Mouse (Mus musculus) urinary bladder, postnatal 25 days (tissue): Measurements from ENCODE around the gene Znrf3.

Experiments
- DNase-seq: peaks from one replicate; pipeline ENCODE4 v3.0.0; 2022; ENCODE audit warnings: low spot score

Gene Znrf3

DNA sequence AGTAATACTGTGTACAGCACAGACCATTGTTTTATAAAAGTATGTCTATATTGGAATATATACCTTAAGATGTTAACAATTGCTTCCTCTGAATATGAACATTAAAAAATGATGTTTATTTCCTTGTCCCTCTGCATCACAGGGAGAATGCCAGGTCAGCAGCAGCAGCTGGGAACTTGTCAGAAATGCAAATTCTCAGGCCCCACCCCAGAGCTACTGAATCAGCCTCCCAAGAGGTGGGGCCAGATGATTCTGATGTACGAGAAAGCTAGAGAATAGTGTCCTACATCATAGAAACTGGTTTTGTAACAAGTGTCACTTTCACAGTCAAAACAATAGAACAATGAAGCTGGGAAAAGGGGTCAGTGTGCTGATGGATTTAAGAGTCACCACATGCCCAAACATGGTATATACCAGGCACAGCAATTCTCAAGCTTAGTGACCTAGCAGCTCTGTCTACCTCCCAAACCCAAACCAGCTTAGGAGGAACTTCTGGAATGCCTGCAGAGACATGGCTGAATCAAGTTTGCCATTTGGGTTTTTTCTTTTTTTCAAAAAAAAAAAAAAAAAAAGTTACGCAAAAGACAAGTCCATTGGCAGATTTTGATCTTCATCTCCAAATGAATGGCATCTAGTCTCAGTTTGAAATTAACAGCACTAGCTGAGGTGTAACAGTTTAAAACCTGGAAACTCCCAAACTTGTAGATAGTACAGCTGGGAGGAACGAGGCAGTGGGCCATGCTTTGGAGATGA, 46.2 kb downstream of the Znrf3 start:
- DNase-seq = no peak

DNA sequence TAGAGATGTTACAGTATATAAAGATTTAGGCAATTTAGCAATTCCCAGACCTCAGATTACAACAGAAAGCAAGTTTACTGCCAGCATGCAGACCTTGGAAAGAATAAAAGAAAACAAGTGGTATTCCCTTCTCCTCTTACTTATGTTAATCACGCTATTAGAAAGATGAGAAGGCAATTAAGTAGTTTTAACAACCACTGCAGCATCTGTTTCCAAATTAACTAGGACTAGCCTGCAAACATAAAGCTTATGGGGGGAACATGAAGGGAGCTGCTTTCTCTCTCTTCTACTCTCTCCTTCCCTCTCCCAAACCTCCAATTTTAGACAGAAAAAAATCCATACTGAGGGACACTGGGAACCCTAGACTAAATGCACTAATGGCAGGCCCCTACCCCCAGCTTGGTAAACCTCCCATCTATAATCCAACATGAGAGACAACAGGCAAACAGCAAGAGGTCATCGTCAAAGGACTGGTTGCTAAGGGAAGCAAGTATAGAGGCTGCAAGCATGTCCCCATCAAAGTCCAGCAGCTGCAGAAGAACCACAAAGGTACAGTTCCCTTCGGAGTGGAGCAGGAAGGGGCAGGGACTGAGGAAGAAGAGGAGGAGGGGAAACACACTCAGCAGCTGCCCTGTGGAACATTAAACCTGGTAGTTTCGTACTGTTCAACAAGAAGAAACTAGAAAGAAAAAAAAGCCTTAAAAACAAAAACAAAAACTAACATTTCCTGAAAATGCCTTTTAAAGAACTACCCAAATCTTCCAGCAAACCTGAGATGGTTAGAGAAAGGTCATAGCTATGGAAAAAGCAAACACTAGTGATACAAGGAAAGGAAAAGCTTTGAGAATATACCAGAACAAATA, 53.4 kb downstream of the Znrf3 start:
- DNase-seq = no peak

DNA sequence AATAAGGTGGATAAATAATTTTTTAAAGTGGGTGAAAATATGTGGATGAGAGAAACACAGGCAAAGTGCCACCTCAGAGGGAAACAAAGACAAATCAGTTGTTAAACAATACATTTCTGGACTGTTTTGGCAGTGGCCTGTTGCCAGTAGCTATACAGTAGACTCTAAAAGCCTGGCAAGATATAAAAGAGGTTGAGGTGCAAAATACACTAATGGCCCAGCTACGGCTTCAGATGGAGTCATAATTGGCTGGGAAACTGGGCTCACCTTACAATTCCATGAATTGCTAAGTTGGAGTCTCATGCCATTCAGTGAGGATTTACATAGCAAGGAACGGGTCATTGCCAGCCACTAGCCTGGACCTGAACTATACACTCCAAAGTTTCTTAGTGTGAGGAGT, 62.0 kb downstream of the Znrf3 start:
- DNase-seq = no peak

DNA sequence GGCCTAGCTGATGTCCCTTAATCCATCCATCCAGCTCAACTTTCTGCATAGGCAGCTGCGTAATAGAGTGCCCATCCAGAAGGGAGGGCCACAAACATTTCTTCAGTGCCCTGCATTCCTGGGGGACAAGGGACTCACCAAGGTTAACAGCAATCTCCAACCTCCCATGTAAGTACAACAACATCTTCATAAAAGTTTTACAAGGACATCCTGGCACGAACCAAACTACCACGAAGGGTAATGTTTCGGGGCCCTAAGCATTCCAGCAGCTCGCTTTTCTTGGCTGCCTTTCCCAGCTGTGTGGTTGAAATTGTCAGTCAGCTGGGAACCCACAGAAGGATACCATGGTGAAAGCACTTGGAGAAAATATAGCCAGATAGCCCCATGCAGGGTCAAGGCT, 63.4 kb downstream of the Znrf3 start:
- no peak for DNase-seq

- DNase-seq = no peak
Observed at GRCm38 (mm10) chr11:5380275-5380674, 64.4 kb downstream of the Znrf3 start.

DNA sequence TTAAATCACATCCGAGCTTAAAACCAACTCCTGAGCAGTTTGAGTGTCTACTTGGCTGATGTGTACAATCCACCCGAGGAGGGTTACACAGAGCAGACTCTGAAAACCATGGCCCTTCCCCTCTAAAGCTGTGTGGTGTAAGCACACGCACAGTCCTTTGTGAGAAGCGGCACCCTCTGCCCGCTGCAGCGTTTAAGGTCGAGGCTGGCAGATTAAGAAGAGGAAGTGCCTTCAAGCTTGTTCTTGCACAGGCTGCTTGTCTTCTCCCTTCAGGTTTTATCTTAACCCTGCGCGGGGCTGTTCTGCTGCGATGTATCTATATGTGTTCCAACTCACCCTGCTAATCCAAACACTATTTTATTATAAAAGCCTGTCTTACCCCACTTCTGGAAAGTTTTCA, 75.5 kb downstream of the Znrf3 start:
- no peak for DNase-seq

DNA sequence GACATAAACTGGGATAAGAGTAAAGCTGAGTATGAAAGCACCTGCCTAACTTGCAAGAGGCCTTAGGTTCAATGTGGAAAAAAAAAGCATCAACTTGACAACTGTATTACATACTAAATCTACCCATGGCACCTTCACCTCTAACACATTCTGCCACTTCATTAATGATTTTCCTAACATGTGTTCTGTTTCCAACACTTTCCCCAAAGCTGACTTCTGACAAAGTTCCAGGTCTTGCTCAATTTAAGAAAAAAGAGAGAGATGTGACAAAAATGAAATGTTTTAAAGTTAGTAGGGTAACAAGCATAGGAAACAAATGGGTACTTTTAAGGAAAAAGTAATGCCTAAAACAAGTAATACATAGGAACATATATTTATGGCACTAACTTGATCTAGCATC, 76.2 kb downstream of the Znrf3 start:
- no peak for DNase-seq

GRCm38 (mm10) chr11:5355266-5355764, 89.3 kb downstream of the Znrf3 start:
- DNase-seq = no peak

DNA sequence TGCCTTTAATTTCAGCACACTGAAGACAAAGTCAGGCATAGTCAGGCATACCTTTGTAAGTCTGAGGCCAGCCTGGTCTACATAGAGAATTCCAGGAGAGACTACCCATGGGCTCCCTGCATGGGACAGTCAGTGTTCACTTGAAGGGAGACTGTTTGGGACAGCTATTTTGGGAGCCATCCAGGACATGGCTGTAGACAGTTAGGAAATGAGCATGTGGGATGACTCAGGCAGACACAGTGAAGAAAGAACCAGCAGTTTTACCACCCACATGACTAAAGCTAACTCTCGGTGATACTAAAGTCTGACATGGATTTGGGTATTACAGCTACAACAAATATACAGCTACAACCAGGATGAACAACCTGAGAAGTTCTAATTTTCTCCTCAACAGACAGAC, 89.9 kb downstream of the Znrf3 start:
- no peak for DNase-seq

DNA sequence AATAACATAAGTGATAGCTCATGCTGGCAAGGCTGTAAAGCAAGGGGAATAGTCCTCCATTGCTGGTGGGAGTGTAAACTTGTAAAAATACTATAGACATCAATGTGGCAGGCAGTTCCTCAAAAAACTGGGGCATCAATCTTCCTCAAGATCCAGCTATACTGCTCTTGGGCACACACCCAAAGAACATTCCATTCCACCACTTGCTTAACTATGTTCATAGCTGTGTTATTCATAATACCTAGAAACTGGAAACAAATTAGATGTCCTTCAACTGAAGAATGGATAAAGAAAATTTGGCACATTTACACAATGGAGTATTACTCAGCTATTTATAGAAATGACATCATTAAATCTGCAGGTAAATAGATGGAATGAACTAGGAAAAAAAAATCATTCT, 91.6 kb downstream of the Znrf3 start:
- DNase-seq = no peak

DNA sequence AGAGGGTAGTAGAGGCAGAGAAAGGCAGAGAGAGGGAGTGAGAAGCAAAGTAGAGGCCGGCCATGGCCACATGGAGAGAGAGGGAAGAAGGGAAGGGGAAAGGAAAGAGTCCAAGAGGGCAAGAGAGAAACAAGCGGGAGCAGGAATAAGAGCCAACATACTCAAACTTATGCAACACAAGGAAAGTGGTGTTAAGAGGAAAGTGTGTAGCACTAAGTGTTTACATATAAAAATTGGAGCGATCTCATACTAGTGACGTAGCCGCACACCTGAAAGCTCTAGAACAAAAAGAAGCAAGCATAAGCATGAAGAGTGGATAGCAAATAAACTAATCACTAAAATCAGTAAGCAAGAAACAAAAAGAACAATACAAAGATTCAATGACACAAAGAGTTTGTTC, 95.2 kb downstream of the Znrf3 start:
- DNase-seq = no peak

DNA sequence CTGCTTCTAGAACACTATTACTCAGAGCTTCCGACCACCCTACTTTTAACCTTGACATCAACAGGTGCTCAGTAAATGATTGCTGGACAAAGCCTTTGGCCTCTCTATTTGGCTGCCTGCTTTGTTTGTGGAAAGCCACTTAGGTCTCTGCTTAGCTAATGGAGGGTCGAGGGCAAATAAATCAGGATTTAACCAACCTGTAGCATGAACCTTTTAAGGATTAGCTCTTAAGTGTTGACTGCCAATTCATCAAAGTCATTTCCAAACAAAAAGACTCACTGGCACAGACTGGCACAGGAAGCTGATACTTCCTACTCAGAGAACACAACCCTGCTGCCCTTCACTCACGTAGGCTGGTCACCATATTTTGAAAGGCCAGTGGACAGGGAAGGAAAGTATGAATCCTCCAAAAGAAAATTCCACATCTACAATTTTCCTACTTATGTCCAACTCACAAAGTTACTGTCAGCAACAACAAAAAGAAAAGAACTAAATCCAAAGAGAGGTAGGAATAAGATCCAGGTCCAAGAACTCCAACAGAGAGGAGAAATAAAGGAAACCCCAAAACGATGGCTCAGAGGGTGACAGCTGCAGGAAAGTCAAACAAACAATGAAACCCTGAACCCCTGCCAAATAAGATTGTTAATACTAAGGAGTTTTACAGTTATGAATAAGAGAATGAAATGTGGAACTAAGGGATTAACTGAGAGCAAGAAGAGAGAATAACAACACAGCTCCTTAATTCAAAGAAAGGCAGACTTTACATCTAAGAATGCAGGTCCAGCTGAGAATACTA, 97.6 kb downstream of the Znrf3 start:
- DNase-seq = no peak

GRCm38 (mm10) chr11:5343748-5344147, 100.9 kb downstream of the Znrf3 start:
- DNase-seq = no peak

- no peak for DNase-seq
Observed at GRCm38 (mm10) chr11:5339732-5340131, 104.9 kb downstream of the Znrf3 start.

DNA sequence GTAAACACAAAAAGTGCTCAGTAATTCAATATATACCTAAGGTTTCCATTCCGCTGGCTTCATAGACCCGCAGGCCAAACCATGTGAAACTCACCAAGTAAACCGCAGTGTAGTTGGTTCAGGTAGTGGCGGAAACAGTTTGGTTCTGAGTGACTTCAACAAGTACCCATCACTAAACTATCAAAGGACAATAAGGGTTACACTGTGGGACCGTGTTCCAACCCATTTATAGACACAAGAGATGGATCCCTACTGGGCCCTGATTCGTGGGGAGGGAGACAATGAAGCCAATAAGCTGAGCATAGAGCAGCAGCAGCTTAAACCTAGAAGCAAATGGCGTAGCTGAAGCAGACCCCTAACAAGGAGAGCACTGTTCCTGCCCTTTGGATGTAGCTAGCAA, 107.8 kb downstream of the Znrf3 start:
- DNase-seq = no peak

DNA sequence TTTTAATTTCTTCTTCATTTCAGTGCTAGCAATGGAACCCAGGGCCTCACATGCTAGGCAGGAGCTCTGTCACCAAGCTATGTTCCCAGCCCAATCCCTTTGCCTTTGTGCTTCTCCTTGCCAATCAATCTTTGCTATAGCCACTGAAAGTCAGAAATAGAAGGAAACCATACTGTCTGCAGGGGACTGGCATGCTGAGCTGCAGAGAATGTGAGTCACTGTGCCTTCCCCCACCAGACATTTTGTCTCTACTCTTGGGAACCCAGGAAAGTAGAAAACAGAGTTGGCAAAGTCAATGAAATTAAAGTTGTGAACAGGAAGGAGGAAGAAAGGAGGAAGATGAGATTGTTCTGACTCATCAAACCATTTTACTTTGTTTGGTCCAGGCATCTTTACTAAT, 108.4 kb downstream of the Znrf3 start:
- DNase-seq = no peak

- DNase-seq = no peak
Observed at GRCm38 (mm10) chr11:5330851-5331250, 113.8 kb downstream of the Znrf3 start.

GRCm38 (mm10) chr11:5327693-5328092, 117.0 kb downstream of the Znrf3 start:
- DNase-seq = no peak

- DNase-seq = no peak
Observed at GRCm38 (mm10) chr11:5326252-5326651, 118.4 kb downstream of the Znrf3 start.

DNA sequence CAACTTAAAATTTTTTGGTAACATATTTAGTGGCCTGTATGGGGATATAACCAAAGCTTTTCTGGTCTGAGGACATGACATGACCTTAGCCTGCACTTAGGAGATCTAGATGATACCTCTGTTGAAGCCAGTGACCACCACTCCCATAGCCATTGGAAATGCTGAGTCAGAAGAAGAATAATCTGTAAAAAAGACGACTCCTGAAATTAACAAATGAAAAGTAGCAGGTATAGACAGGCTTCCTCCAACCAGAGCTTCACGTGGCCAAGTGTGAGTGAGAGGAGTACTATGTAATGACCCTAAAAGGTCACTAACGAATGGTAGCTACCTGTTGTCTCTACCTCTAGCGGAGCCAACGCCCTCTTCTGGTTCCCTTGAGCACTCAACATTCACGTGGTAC, 119.4 kb downstream of the Znrf3 start:
- no peak for DNase-seq

- DNase-seq = no peak
Observed at GRCm38 (mm10) chr11:5324296-5324695, 120.4 kb downstream of the Znrf3 start.

GRCm38 (mm10) chr11:5321687-5322086, 123.0 kb downstream of the Znrf3 start:
- DNase-seq = no peak

DNA sequence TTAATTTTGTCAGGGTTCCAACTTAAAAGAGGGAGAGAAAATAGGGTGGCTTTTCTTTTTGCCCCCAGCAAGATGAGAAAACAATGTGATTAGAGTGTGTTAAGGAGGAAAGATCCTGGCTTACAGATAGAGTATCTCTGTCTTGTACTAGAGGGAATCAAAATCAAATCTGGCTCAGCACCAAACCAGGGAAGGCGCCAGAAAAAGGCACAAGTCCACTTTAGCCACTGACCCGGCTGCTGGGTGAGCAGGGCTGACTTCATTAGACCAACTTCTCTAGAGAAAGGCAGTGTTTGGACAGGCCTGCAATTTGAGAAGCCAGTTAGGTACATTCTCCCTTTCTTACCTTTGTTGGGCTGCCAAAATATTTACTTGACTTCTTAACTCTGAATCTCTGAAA, 125.7 kb downstream of the Znrf3 start:
- no peak for DNase-seq
